Mouse (Mus musculus) brain, embryonic 14.5 days (tissue): ENCODE results near the gene Trpm6.

Source experiments
- CTCF ChIP-seq: fragments of 200-500 bp; IDR thresholded peaks from 2 replicates; pipeline ENCODE4 v1.5.1; 2012; ENCODE audit warnings: inconsistent platforms, mild to moderate bottlenecking, moderate library complexity, borderline replicate concordance; ENCODE audit not compliant: insufficient read depth, insufficient read length; ENCODE audit errors: extremely low read depth
- POLR2A ChIP-seq: fragments of 200-500 bp; IDR thresholded peaks from 2 replicates; pipeline ENCODE4 v1.6.1; 2012; ENCODE audit warnings: mild to moderate bottlenecking, inconsistent platforms, borderline replicate concordance; ENCODE audit not compliant: poor library complexity, insufficient read depth, insufficient read length, severe bottlenecking; ENCODE audit errors: extremely low read depth

DNA sequence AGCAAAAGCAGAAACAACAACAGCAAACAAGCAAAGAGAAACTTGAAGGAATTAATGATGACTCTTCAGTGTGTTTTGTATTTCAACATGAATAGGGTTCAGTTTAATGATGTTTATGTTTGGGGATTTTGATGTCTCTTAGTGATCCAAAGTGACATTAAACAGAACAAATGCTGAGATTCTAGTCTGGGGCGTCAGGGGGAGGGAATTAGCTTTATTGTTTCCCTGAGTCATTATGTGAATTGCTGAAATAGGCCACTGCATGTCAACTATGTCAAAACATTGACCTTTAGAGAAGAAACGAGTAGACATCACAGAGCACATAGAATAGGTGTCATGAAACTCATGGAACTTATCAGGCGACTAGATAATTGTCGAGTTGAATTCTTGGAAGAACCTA is 129.5 kb downstream of the Trpm6 start:
- no peak for TF ChIP-seq POLR2A
- TF ChIP-seq CTCF, result no peak
